Mouse (Mus musculus) small intestine, adult 2 months (tissue): ENCODE results near the gene Gm20388.

ENCODE experiments used
- CTCF ChIP-seq: fragments of 200-500 bp; IDR thresholded peaks from 2 replicates; pipeline ENCODE4 v1.5.1; 2012; ENCODE audit warnings: low read depth, mild to moderate bottlenecking, control low read depth, inconsistent platforms, low read length, moderate library complexity, mixed read lengths; ENCODE audit not compliant: insufficient replicate concordance, insufficient read length; ENCODE audit errors: extremely low read depth
- POLR2A ChIP-seq: fragments of 200-500 bp; IDR thresholded peaks from 2 replicates; pipeline ENCODE4 v1.6.1; 2012; ENCODE audit warnings: low read depth, mild to moderate bottlenecking, control low read depth, inconsistent platforms, low read length, moderate library complexity

- no peak for TF ChIP-seq POLR2A
- no peak for TF ChIP-seq CTCF
Measured at GRCm38 (mm10) chr8:122306660-122307399, 2396.2 kb downstream of the Gm20388 start.
